Mouse (Mus musculus) limb, embryonic 10.5 days (tissue): ENCODE results near the gene Rabggta. TPM values are rescaled to one million over a fixed set of nuclear protein-coding genes. Genes with fewer than 3 reads are reported as not detected.
A peak's percentile ranks its signal among the peaks of the same experiment; 100 is the strongest.
"Not testable (repeated sequence)": the region's sequence is repeated elsewhere in the genome, so short reads cannot be mapped to it uniquely, and the experiment has no call there.

Experiments
- DNase-seq: peaks from one replicate; pipeline ENCODE4 v3.0.0-alpha.2; 2017; ENCODE audit warnings: low spot score
- H3K27ac ChIP-seq: fragments of 300-500 bp; sonication (generic); 2 replicates; pipeline ENCODE4 v1.5.1; 2016; ENCODE audit warnings: mild to moderate bottlenecking
- H3K27me3 ChIP-seq: fragments of 300-500 bp; sonication (generic); 2 replicates; pipeline ENCODE4 v1.6.1; 2016; ENCODE audit warnings: low read depth, mild to moderate bottlenecking; ENCODE audit not compliant: poor library complexity, severe bottlenecking
- H3K36me3 ChIP-seq: fragments of 300-500 bp; sonication (generic); 2 replicates; pipeline ENCODE4 v1.6.1; 2016; ENCODE audit warnings: mild to moderate bottlenecking, moderate library complexity
- H3K4me1 ChIP-seq: fragments of 300-500 bp; sonication (generic); 2 replicates; pipeline ENCODE4 v1.6.1; 2016
- H3K4me3 ChIP-seq: fragments of 300-500 bp; sonication (generic); 2 replicates; pipeline ENCODE4 v1.5.1; 2016; ENCODE audit warnings: mild to moderate bottlenecking, moderate library complexity
- H3K9me3 ChIP-seq: fragments of 300-500 bp; sonication (generic); replicated peaks from 2 replicates; pipeline ENCODE4 v1.6.1; 2016; ENCODE audit warnings: mild to moderate bottlenecking
- WGBS: fragments of 180-500 bp; shearing (Covaris S2); methylation state at CpG from one replicate; pipeline ENCODE4 v1.1.7; 2016; 5-methylcytosine and 5-hydroxymethylcytosine counted together
- polyA plus RNA-seq: library from polyadenylated mRNA; unstranded; fragments of >200 nt; fragmentation: Nextera tagmentation; extraction: Ambion mirVana; gene quantifications from 2 replicates; pipeline ENCODE4 v1.2.1, GENCODE M21; 2016

Rabggta gene
- polyA plus RNA-seq: 27.3 and 29.7 TPM in 2 replicates

DNA sequence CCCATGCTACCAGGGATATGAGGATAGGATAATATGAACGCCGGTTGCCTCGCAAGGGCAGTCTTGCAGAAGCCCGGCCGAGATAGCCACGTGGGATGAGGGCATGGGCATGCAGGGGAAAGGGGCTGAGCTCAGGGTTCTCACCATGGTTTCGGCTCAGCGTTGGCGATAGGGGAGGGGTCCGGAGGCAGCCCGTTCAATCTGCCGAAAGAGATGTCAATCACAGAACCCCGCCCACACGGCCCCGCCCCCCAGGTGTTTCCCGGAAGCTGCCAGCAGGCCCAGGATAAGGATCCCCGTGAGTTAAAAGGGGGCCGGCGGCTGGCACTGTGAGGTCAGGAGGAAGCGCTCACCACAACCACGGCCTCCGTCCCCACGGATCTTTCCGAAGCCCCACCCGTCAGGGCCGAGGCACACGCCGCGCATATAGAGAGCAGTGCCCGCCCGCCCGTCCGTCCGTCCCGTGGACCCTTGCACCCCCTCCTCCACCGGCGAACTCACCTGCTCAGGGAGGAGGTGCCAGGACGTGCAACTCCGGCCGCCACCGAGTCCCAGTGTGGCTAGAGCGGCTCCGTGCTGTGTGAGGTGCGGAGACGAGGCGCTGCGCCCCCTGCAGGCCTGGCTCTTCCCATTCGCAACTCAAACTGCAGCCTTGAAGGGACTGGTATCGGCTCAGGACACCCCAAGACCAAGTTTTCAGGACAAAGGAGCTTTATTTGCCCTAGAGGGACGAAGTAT, at the start of gene Rabggta:
TSS of gene Rabggta (minus strand) at position 564 of the 738 bp plus-strand sequence.
- peak within 1 kb of the TSS; percentile 89 for H3K27ac ChIP-seq
- H3K4me3 ChIP-seq: peak within 1 kb of the TSS; percentile 78

GRCm38 (mm10) chr14:55769087-55769703, 47.1 kb upstream of the Rabggta start:
- no peaks in the 10 kb centered on the region for H3K9me3 ChIP-seq
- H3K27ac ChIP-seq: no peak overlapping the region
- 74% methylated on average over 16 of the region's 16 CpGs for WGBS
- peaks cover 13% of the 10 kb centered on the region for H3K4me1 ChIP-seq
- no peak for DNase-seq
- H3K36me3 ChIP-seq: peaks cover 7% of the 10 kb centered on the region; the same call in 1 of the 2 replicates
- H3K27me3 ChIP-seq: peaks cover 71% of the 10 kb centered on the region
- no peak overlapping the region for H3K4me3 ChIP-seq

More for the DNA sequence above, at the start of gene Rabggta:
- peak; percentile 98 for DNase-seq
- Histone ChIP-seq H3K9me3 (no peaks in the 10 kb centered on the region), H3K27me3 (no peaks in the 10 kb centered on the region), H3K36me3 (peaks cover 29% of the 10 kb centered on the region), H3K4me1 (peaks cover 16% of the 10 kb centered on the region)
- under 1% methylated on average over 50 of the region's 50 CpGs for WGBS

- no peak for DNase-seq
- H3K27ac ChIP-seq: no peak overlapping the region
- peak overlapping the region; percentile 53; the same call in 1 of the 2 replicates for H3K4me3 ChIP-seq
- peaks cover 7% of the 10 kb centered on the region; the same call in 1 of the 2 replicates for H3K36me3 ChIP-seq
- 86% methylated on average over 6 of the region's 6 CpGs for WGBS
- peaks cover 74% of the 10 kb centered on the region for H3K27me3 ChIP-seq
- H3K9me3 ChIP-seq: no peaks in the 10 kb centered on the region
- peaks cover 13% of the 10 kb centered on the region for H3K4me1 ChIP-seq
Observed at GRCm38 (mm10) chr14:55768555-55768954, 46.5 kb upstream of the Rabggta start.

- 14% methylated on average over 52 of the region's 52 CpGs for WGBS
- peak; percentile 85 for DNase-seq
- Histone ChIP-seq H3K4me1 (peaks cover 14% of the 10 kb centered on the region), H3K27ac (peak overlapping the region; percentile 76), H3K4me3 (peak overlapping the region; percentile 53), H3K27me3 (peaks cover 78% of the 10 kb centered on the region), H3K36me3 (peaks cover 7% of the 10 kb centered on the region; the same call in 1 of the 2 replicates), H3K9me3 (no peaks in the 10 kb centered on the region)
Observed at GRCm38 (mm10) chr14:55767519-55768414, 45.7 kb upstream of the Rabggta start.

- peaks cover 98% of the 10 kb centered on the region for H3K27me3 ChIP-seq
- peaks cover 27% of the 10 kb centered on the region for H3K4me1 ChIP-seq
Observed at GRCm38 (mm10) chr14:55765696-55766095, 43.6 kb upstream of the Rabggta start, which contains the start of gene Ltb4r1. Gene Ltb4r1 (plus strand): TSS chr14:55765962.

GRCm38 (mm10) chr14:55763166-55763565, 41.1 kb upstream of the Rabggta start:
- WGBS: 70% methylated on average over 7 of the region's 7 CpGs
- peaks cover 28% of the 10 kb centered on the region for H3K4me1 ChIP-seq
- DNase-seq: no peak
- H3K27ac ChIP-seq: peak overlapping the region; percentile 91; the same call in 1 of the 2 replicates
- no peaks in the 10 kb centered on the region for H3K9me3 ChIP-seq
- peaks cover 77% of the 10 kb centered on the region for H3K27me3 ChIP-seq
- no peaks in the 10 kb centered on the region; the same call in 1 of the 2 replicates for H3K36me3 ChIP-seq
- 0 out of 2 replicates have a peak overlapping the region, but pooled peaks have one; percentile 70 for H3K4me3 ChIP-seq

More at GRCm38 (mm10) chr14:55765696-55766095, 43.6 kb upstream of the Rabggta start, which contains the start of gene Ltb4r1:
- DNase-seq: no peak
- Histone ChIP-seq H3K27ac (no peak within 1 kb of the TSS), H3K9me3 (no peaks in the 10 kb centered on the region), H3K4me3 (no peak within 1 kb of the TSS), H3K36me3 (peaks cover 3% of the 10 kb centered on the region; the same call in 1 of the 2 replicates)
- WGBS: 76% methylated on average over 4 of the region's 4 CpGs

DNA sequence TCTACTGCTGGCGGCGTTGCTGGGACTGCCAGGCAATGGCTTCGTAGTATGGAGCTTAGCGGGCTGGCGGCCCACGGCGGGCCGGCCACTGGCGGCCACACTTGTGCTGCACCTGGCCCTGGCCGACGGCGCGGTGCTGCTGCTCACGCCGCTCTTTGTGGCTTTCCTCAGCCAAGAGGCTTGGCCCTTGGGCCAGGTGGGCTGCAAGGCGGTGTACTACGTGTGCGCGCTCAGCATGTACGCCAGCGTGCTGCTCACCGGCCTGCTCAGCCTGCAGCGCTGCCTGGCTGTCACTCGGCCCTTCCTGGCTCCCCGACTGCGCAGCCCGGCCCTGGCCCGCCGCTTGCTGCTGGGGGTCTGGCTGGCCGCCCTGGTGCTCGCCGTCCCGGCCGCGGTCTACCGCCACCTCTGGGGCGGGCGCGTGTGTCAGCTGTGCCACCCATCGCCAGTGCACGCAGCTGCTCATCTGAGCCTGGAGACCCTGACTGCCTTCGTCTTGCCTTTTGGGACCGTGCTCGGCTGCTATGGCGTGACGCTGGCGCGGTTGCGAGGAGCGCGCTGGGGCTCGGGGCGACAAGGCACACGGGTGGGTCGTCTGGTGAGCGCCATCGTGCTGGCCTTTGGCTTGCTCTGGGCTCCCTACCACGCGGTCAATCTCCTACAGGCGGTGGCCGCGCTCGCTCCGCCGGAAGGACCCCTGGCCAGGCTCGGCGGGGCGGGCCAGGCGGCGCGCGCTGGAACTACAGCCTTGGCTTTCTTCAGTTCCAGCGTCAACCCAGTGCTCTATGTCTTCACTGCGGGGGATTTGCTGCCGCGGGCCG, 40.1 kb upstream of the Rabggta start:
- Histone ChIP-seq H3K27ac (peak overlapping the region; percentile 91), H3K4me3 (peak overlapping the region; percentile 70), H3K27me3 (peaks cover 67% of the 10 kb centered on the region), H3K36me3 (no peaks in the 10 kb centered on the region; the same call in 1 of the 2 replicates), H3K4me1 (peaks cover 19% of the 10 kb centered on the region), H3K9me3 (no peaks in the 10 kb centered on the region)
- peak; percentile 82 for DNase-seq
- WGBS: 1% methylated on average over 77 of the region's 77 CpGs

GRCm38 (mm10) chr14:55761163-55761562, 39.1 kb upstream of the Rabggta start, which contains the start of gene Ltb4r2:
Gene Ltb4r2 (plus strand): TSS chr14:55761428.
- Histone ChIP-seq H3K4me3 (peak within 1 kb of the TSS; percentile 70), H3K27me3 (peaks cover 57% of the 10 kb centered on the region), H3K27ac (peak within 1 kb of the TSS; percentile 91), H3K36me3 (peaks cover 8% of the 10 kb centered on the region), H3K9me3 (no peaks in the 10 kb centered on the region), H3K4me1 (peaks cover 18% of the 10 kb centered on the region)
- WGBS: 80% methylated on average over 6 of the region's 6 CpGs
- DNase-seq: no peak

- peaks cover 18% of the 10 kb centered on the region for H3K36me3 ChIP-seq
- H3K4me1 ChIP-seq: peaks cover 18% of the 10 kb centered on the region
- peak overlapping the region; percentile 34 for H3K4me3 ChIP-seq
- not testable (repeated sequence) for H3K9me3 ChIP-seq, H3K27ac ChIP-seq
- under 1% methylated on average over 6 of the region's 6 CpGs for WGBS
- H3K27me3 ChIP-seq: peaks cover 47% of the 10 kb centered on the region
- DNase-seq: peak; percentile 88
Observed at GRCm38 (mm10) chr14:55760156-55760555, 38.1 kb upstream of the Rabggta start.

DNA sequence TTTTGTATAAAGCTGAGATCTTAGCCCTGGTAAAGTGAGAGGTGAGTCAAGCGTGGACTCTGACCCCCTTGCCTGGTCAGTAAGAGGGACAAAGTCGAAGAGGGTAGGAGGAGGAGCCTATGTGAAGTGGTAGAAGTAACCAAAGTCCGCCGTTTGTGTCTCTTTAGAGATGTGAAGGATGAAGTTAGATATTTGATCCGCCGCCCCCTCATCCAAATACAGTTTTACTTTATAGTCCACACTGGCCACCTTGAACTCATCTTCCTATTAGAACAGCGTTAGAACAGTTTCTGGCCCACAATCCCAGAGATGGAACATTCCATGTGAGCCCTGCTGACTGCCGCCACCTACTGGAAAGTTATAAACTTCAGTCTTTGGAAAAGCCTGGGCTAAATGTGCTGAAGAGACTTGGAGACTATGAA, 36.3 kb upstream of the Rabggta start, which contains the start of gene Cideb:
TSS of gene Cideb (minus strand) at position 96 of the 422 bp plus-strand sequence.
- WGBS: 18% methylated on average over 8 of the region's 8 CpGs
- no peak within 1 kb of the TSS for H3K4me3 ChIP-seq
- H3K4me1 ChIP-seq: peaks cover 18% of the 10 kb centered on the region
- H3K9me3 ChIP-seq: no peaks in the 10 kb centered on the region
- H3K27me3 ChIP-seq: peaks cover 29% of the 10 kb centered on the region
- H3K27ac ChIP-seq: no peak within 1 kb of the TSS
- no peak for DNase-seq
- peaks cover 35% of the 10 kb centered on the region for H3K36me3 ChIP-seq

GRCm38 (mm10) chr14:55757566-55757965, 35.5 kb upstream of the Rabggta start:
- Histone ChIP-seq H3K36me3 (peaks cover 44% of the 10 kb centered on the region), H3K9me3 (no peaks in the 10 kb centered on the region), H3K4me3 (no peak overlapping the region), H3K27me3 (peaks cover 21% of the 10 kb centered on the region), H3K4me1 (peaks cover 15% of the 10 kb centered on the region), H3K27ac (no peak overlapping the region)
- DNase-seq: no peak
- 88% methylated on average over 6 of the region's 6 CpGs for WGBS
